Mouse (Mus musculus) bone marrow, adult 2 months (tissue): ENCODE measurements at regions not wholly inside any gene's neighbourhood (a gene's known extent, or its start where the extent isn't known, plus 50 kb on each side); places are given as distances from the start of the nearest gene placed in this dataset.

Source experiments
- CTCF ChIP-seq: fragments of 200-500 bp; IDR thresholded peaks from 2 replicates; pipeline ENCODE4 v1.5.1; 2011; ENCODE audit warnings: low read length, control low read depth; ENCODE audit not compliant: control insufficient read depth, insufficient read depth
- POLR2A ChIP-seq: fragments of 200-500 bp; IDR thresholded peaks from 2 replicates; pipeline ENCODE4 v1.6.1; 2011; ENCODE audit warnings: low read depth, mild to moderate bottlenecking, control low read depth, low read length, borderline replicate concordance; ENCODE audit not compliant: control insufficient read depth

DNA sequence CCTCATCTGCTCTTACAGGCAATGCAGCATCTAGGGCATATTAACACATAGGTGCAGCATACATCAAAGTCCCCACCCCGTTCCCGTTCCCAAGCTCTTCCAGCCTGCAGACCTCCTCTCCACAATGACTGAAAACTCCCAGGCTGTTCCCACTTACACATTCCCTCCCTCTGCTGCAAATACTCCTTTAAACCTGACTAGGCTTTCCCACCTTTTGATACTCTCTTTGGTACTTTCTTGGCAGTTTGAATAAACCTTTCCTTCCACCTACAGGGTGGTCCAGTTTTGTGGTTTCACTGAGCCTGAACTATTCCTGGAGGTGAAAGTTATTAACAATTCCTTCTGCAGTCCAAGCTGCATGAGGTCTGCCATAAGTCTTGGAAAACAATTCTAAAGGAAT, 263.7 kb downstream of the 1810013L24Rik start:
- TF ChIP-seq POLR2A (no peak), CTCF (no peak)
